Mouse (Mus musculus) urinary bladder, postnatal 25 days (tissue): ENCODE data around the gene Apol11a.
"Not testable (repeated sequence)": the region's sequence is repeated elsewhere in the genome, so short reads cannot be mapped to it uniquely, and the experiment has no call there.

Experiments
- DNase-seq: peaks from one replicate; pipeline ENCODE4 v3.0.0; 2022; ENCODE audit warnings: low spot score

Apol11a gene

GRCm38 (mm10) chr15:77507966-77508365 lies at the start of gene Apol11a:
TSS of gene Apol11a (plus strand) at chr15:77508271.
- not testable (repeated sequence) for DNase-seq

- DNase-seq: not testable (repeated sequence)
These were observed 33.2 kb upstream of the Apol11a start for GRCm38 (mm10) chr15:77474699-77475390.

GRCm38 (mm10) chr15:77476693-77477092 lies 31.4 kb upstream of the Apol11a start, which contains the start of gene Apol10a:
TSS of gene Apol10a (plus strand) at chr15:77477047.
- not testable (repeated sequence) for DNase-seq

DNA sequence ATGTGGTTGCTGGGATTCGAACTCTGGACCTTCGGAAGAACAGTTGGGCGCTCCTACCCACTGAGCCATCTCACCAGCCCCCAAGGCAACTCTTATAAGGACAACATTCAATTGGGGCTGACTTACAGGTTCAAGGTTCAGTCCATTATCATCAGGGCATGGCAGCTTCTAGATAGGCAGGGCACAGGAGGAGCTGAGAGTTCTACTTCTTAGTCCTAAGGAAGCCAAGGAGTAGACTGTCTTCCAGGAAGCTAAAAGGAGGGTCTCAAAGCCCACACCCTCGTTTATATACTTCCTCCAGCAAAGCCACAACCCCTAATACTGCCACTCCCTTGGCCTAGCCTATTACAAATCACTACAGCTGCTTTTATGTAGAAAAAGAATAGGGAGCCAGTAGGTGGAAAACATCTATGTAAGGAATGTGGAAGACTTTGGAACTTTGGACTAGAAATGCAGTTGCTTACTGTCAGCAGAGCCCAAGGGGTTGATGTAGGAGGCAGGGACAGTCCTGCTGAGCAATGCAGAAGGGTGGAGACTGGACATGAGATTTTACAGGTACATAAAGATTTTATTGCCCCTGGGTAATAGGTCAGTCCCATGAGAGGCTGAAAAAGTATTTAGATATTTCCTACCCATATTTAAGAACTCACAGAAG lies 25.8 kb upstream of the Apol11a start:
- no peak for DNase-seq

- DNase-seq: not testable (repeated sequence)
These were observed 14.9 kb upstream of the Apol11a start for GRCm38 (mm10) chr15:77493181-77493580.

DNA sequence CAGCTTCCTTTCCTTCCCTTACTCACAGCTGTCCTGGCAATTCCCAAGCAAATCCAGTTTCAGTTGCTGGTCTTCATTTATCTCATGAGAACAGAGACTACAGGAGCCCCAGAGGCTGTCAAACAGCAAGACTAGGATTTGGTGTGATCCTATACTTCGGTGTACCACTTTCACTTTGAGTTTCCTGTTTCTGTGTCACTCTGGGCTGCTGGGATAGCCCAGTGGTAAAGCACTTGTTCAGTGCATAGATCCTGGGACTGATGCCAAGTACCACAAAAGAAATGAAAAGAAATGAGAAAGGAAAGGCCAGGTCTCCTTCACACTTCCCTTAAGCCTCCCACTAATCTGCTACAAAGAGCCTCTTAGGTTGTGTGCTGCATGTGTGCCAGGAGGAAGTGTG lies 13.4 kb upstream of the Apol11a start:
- DNase-seq: not testable (repeated sequence)

DNA sequence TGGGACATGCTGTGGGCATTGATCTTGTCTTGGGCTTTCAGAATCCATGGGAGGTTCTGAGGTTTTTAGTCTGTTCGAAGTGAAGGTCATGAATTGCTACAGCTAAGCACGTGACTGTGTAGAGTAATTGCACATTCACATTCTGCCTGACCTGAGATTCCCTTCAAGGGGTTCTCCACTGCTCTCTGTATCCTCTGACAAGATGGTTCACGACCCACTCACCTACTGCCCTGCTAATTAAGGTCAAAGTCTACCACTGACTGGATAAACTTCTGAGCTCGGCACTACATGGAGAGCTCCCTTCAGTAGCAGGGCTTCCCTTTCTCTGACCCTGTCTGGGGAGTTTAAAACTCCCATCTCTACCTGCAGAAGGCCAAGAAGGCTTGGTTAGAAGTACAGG lies 12.5 kb downstream of the Apol11a start:
- not testable (repeated sequence) for DNase-seq

- DNase-seq: peak; percentile 46
These were observed 15.2 kb downstream of the Apol11a start for GRCm38 (mm10) chr15:77523186-77523843.

- no peak for DNase-seq
These were observed 25.1 kb downstream of the Apol11a start, which contains the start of gene Apol7c for GRCm38 (mm10) chr15:77533216-77533615. TSS of gene Apol7c (minus strand) at chr15:77533316.

GRCm38 (mm10) chr15:77539221-77539620 lies 31.1 kb downstream of the Apol11a start:
- not testable (repeated sequence) for DNase-seq

- DNase-seq: no peak
These were observed 53.7 kb downstream of the Apol11a start, which contains the start of gene 1700025B11Rik for GRCm38 (mm10) chr15:77561792-77562191. TSS of gene 1700025B11Rik (minus strand) at chr15:77561892.

- DNase-seq: no peak
These were observed 55.1 kb downstream of the Apol11a start for GRCm38 (mm10) chr15:77563219-77563618.
